Mouse (Mus musculus) lung, embryonic 15.5 days (tissue): ENCODE measurements around the gene Ces1a. TPM values are rescaled to one million over a fixed set of nuclear protein-coding genes. Genes with fewer than 3 reads are reported as not detected.
A peak's percentile ranks its signal among the peaks of the same experiment; 100 is the strongest.

Source experiments
- ATAC-seq: fragments of 200-750 bp; cut with Nextera tagmentation; 2 replicates; pipeline ENCODE4 v1.8.0; 2017; ENCODE audit warnings: moderate number of reproducible peaks, borderline replicate concordance; ENCODE audit not compliant: low FRiP score, low TSS enrichment; ENCODE audit errors: extremely low read depth
- H3K27ac ChIP-seq: fragments of 300-500 bp; sonication (generic); 2 replicates; pipeline ENCODE4 v1.5.1; 2015; ENCODE audit warnings: moderate library complexity, mild to moderate bottlenecking, inconsistent platforms
- H3K27me3 ChIP-seq: fragments of 300-500 bp; sonication (generic); 2 replicates; pipeline ENCODE4 v1.6.1; 2015; ENCODE audit warnings: inconsistent platforms
- H3K36me3 ChIP-seq: fragments of 300-500 bp; sonication (generic); 2 replicates; pipeline ENCODE4 v1.6.1; 2015; ENCODE audit warnings: inconsistent platforms
- H3K4me1 ChIP-seq: fragments of 300-500 bp; sonication (generic); 2 replicates; pipeline ENCODE4 v1.6.1; 2015; ENCODE audit warnings: inconsistent platforms
- H3K4me2 ChIP-seq: fragments of 300-500 bp; sonication (generic); 2 replicates; pipeline ENCODE4 v1.6.1; 2015; ENCODE audit warnings: inconsistent platforms, mild to moderate bottlenecking, moderate library complexity
- H3K4me3 ChIP-seq: fragments of 300-500 bp; sonication (generic); 2 replicates; pipeline ENCODE4 v1.5.1; 2015; ENCODE audit warnings: mild to moderate bottlenecking, inconsistent platforms
- H3K9ac ChIP-seq: fragments of 300-500 bp; sonication (generic); 2 replicates; pipeline ENCODE4 v1.6.1; 2015; ENCODE audit warnings: inconsistent platforms
- H3K9me3 ChIP-seq: fragments of 300-500 bp; sonication (generic); 2 replicates; pipeline ENCODE4 v1.6.1; 2016; ENCODE audit warnings: inconsistent platforms
- WGBS: fragments of 180-500 bp; shearing (Covaris S2); methylation state at CpG from one replicate; pipeline ENCODE4 v1.1.7; 2015; 5-methylcytosine and 5-hydroxymethylcytosine counted together
- polyA plus RNA-seq: library from polyadenylated mRNA; unstranded; fragments of >200 nt; fragmentation: Nextera tagmentation; extraction: Ambion mirVana; gene quantifications from 2 replicates; pipeline ENCODE4 v1.2.1, GENCODE M21; 2015

The Ces1a gene
- polyA plus RNA-seq, 1 experiment from 2014 or later = not detected

DNA sequence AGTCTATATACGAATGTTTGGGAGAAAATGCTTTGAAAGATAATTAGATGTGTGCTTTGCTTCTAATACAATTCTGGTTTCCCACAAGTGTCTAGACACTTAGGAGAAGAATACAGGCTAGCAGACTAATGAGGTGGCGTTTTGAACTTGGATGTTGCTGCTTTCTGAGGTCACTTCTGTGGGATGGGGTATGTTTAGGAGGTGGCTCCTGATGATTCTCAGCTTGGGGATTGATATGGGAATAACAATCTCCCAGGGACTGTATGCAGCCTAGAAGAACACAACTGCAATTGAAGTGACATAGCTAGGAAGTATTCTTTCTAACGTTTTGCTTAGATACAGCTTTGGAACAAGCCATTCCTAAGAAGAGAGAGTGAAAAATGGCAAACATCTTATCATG lies 65.5 kb downstream of the Ces1a start:
- no peaks in the 10 kb centered on the region for H3K36me3 ChIP-seq
- H3K27me3 ChIP-seq = peaks cover 14% of the 10 kb centered on the region; the same call in 1 of the 2 replicates
- H3K4me2 ChIP-seq = no peak overlapping the region
- peaks cover 21% of the 10 kb centered on the region for H3K4me1 ChIP-seq
- no peaks in the 10 kb centered on the region for H3K9me3 ChIP-seq
- 38% methylated on average over 3 of the region's 3 CpGs for WGBS
- H3K27ac ChIP-seq = no peak overlapping the region; the same call in 1 of the 2 replicates
- H3K4me3 ChIP-seq = no peak overlapping the region
- no peak overlapping the region for H3K9ac ChIP-seq
- ATAC-seq = peak; percentile 56; the same call in 1 of the 2 replicates

GRCm38 (mm10) chr8:92976656-92977055 lies 71.3 kb downstream of the Ces1a start:
- H3K4me2 ChIP-seq = no peak overlapping the region
- no peak overlapping the region for H3K27ac ChIP-seq
- no peaks in the 10 kb centered on the region for H3K36me3 ChIP-seq
- 84% methylated on average over 5 of the region's 5 CpGs for WGBS
- H3K9ac ChIP-seq = no peak overlapping the region
- H3K4me1 ChIP-seq = peaks cover 15% of the 10 kb centered on the region; the same call in 1 of the 2 replicates
- ATAC-seq = no peak
- H3K9me3 ChIP-seq = no peaks in the 10 kb centered on the region
- no peak overlapping the region for H3K4me3 ChIP-seq
- H3K27me3 ChIP-seq = peaks cover 10% of the 10 kb centered on the region; the same call in 1 of the 2 replicates

- Histone ChIP-seq H3K9me3 (no peaks in the 10 kb centered on the region), H3K27ac (peak overlapping the region; percentile 35), H3K4me1 (peaks cover 15% of the 10 kb centered on the region; the same call in 1 of the 2 replicates), H3K9ac (no peak overlapping the region), H3K4me2 (no peak overlapping the region), H3K27me3 (no peaks in the 10 kb centered on the region), H3K36me3 (no peaks in the 10 kb centered on the region), H3K4me3 (no peak overlapping the region)
- 21% methylated on average over 5 of the region's 5 CpGs for WGBS
- ATAC-seq = peak; percentile 91
These were observed 75.0 kb downstream of the Ces1a start for GRCm38 (mm10) chr8:92972949-92973348.

Other genes starting within 250 kb of the Ces1a start
- gene Mmp2, start 220.9 kb downstream of the Ces1a start, polyA plus RNA-seq = 241 and 244 TPM in 2 replicates
- 7.8 TPM in 2 replicates for gene Lpcat2, start 192.9 kb downstream of the Ces1a start, polyA plus RNA-seq
- 0.21 and 0.40 TPM in 2 replicates for gene Capns2, start 146.8 kb downstream of the Ces1a start, polyA plus RNA-seq
- 0.25 and 0.72 TPM in 2 replicates for gene Slc6a2, start 88.1 kb downstream of the Ces1a start, polyA plus RNA-seq
- 0.24 TPM in 1 of 2 replicates, not detected in the other for gene Ces1b, start 31.8 kb upstream of the Ces1a start, polyA plus RNA-seq
- 0.09 and 0.20 TPM in 2 replicates for gene Ces1c, start 83.1 kb upstream of the Ces1a start, polyA plus RNA-seq
- 53.1 and 59.8 TPM in 2 replicates for gene Ces1d, start 149.6 kb upstream of the Ces1a start, polyA plus RNA-seq
- gene Ces1e, start 181.4 kb upstream of the Ces1a start, polyA plus RNA-seq = 0.38 TPM in 1 of 2 replicates, not detected in the other
- gene Ces1f, start 231.6 kb upstream of the Ces1a start, polyA plus RNA-seq = 2.8 and 3.2 TPM in 2 replicates